Mouse (Mus musculus) embryonic facial prominence, embryonic 10.5 days (tissue): ENCODE data around the gene Stx18. TPM values are rescaled to one million over a fixed set of nuclear protein-coding genes. Genes with fewer than 3 reads are reported as not detected.

ENCODE experiments used
- DNase-seq: peaks from one replicate; pipeline ENCODE4 v3.0.0-alpha.2; 2017; ENCODE audit warnings: low spot score
- H3K27ac ChIP-seq: fragments of 300-500 bp; sonication (generic); replicated peaks from 2 replicates; pipeline ENCODE4 v1.5.1; 2016; ENCODE audit warnings: mild to moderate bottlenecking
- H3K27me3 ChIP-seq: fragments of 300-500 bp; sonication (generic); replicated peaks from 2 replicates; pipeline ENCODE4 v1.6.1; 2016; ENCODE audit warnings: low read depth, mild to moderate bottlenecking; ENCODE audit not compliant: poor library complexity, severe bottlenecking
- H3K36me3 ChIP-seq: fragments of 300-500 bp; sonication (generic); replicated peaks from 2 replicates; pipeline ENCODE4 v1.6.1; 2016; ENCODE audit warnings: mild to moderate bottlenecking, moderate library complexity
- H3K4me1 ChIP-seq: fragments of 300-500 bp; sonication (generic); 2 replicates; pipeline ENCODE4 v1.6.1; 2016
- H3K4me3 ChIP-seq: fragments of 300-500 bp; sonication (generic); 2 replicates; pipeline ENCODE4 v1.5.1; 2016; ENCODE audit warnings: mild to moderate bottlenecking, moderate library complexity
- H3K9me3 ChIP-seq: fragments of 300-500 bp; sonication (generic); 2 replicates; pipeline ENCODE4 v1.6.1; 2016; ENCODE audit warnings: mild to moderate bottlenecking
- WGBS: fragments of 180-500 bp; shearing (Covaris S2); methylation state at CpG from one replicate; pipeline ENCODE4 v1.1.7; 2016; 5-methylcytosine and 5-hydroxymethylcytosine counted together
- polyA plus RNA-seq: library from polyadenylated mRNA; unstranded; fragments of >200 nt; fragmentation: Nextera tagmentation; extraction: Ambion mirVana; gene quantifications from 2 replicates; pipeline ENCODE4 v1.2.1, GENCODE M21; 2016

The Stx18 gene
- polyA plus RNA-seq, 1 experiment from 2014 or later = 54.8 TPM

DNA sequence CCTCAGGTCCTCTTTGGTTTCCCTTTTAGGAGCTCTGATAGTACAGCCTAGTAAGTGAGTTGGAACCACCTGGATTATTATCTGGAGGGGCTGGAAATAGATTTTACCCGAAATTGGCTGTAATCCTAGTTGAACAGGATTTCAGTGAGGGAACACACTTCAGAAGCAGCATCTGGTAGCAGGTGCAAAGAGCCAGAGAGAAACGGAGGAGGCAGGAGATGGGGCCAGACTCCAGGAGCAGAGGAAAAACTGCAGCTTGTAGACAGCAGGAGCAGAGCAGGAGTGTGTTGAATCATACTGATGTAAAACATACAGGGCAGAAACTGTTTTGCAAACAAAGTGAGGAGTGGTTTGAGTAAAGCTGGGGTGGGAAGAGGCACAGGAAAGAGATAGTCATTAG is 6.4 kb downstream of the Stx18 start:
- no peak overlapping the region for H3K27ac ChIP-seq
- peaks cover 13% of the 10 kb centered on the region; the same call in 1 of the 2 replicates for H3K36me3 ChIP-seq
- H3K27me3 ChIP-seq = no peaks in the 10 kb centered on the region
- peaks cover 16% of the 10 kb centered on the region for H3K4me1 ChIP-seq
- no peaks in the 10 kb centered on the region for H3K9me3 ChIP-seq
- WGBS = 56% methylated on average over 2 of the region's 2 CpGs
- no peak for DNase-seq
- no peak overlapping the region for H3K4me3 ChIP-seq

DNA sequence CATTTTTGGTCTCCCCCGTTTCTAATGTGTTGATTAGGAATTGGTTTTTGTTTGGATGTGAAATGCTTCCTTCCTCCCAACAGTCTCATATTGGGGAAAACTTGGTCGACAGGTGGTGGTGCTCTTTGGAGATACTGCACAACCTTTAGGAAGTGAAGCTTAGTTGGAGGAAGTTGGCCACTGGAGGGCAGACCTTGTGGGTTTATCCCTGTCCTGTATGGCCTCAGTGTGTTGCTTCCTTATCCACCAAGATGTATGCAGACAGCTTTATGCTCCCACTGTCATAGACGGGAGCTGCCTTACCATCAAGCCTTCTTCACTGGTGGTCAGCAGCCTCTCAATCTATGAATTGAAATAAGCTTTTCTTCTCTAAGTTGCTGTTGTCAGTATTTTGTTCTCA is 9.6 kb downstream of the Stx18 start:
- peak; percentile 10 for DNase-seq
- WGBS = 52% methylated on average over 3 of the region's 3 CpGs
- H3K36me3 ChIP-seq = peaks cover 5% of the 10 kb centered on the region; the same call in 1 of the 2 replicates
- peaks cover 14% of the 10 kb centered on the region for H3K4me1 ChIP-seq
- no peak overlapping the region for H3K27ac ChIP-seq
- no peak overlapping the region for H3K4me3 ChIP-seq
- no peaks in the 10 kb centered on the region for H3K9me3 ChIP-seq
- H3K27me3 ChIP-seq = no peaks in the 10 kb centered on the region

DNA sequence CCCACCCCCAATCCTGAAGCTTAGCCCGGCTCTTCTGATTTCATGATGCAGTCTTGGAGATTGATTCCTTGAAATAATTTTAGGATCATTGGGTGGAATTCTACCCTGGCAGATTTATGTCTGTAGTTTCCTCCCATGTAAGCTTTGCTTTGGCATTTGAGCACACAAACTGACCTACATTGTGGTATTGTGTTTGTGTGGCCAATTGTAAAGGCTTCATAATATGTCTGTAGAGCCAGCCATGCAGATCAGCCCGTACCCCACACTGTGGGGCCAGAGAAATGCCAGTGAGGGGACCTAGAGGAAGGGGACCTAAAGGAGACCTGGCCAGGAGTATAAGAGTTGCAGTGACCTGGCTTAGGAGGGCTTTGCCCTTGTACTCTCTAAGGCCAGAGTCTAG is 22.5 kb downstream of the Stx18 start:
- peak overlapping the region; percentile 72; the same call in 1 of the 2 replicates for H3K27ac ChIP-seq
- WGBS = 40% methylated on average over 2 of the region's 2 CpGs
- H3K9me3 ChIP-seq = no peaks in the 10 kb centered on the region
- no peak for DNase-seq
- H3K4me1 ChIP-seq = peaks cover 70% of the 10 kb centered on the region
- no peak overlapping the region for H3K4me3 ChIP-seq
- no peaks in the 10 kb centered on the region for H3K27me3 ChIP-seq
- H3K36me3 ChIP-seq = no peaks in the 10 kb centered on the region

- Histone ChIP-seq H3K27me3 (no peaks in the 10 kb centered on the region), H3K4me3 (no peak overlapping the region), H3K9me3 (no peaks in the 10 kb centered on the region), H3K36me3 (no peaks in the 10 kb centered on the region), H3K4me1 (peaks cover 80% of the 10 kb centered on the region), H3K27ac (no peak overlapping the region)
- DNase-seq = no peak
- WGBS = 25% methylated on average over 5 of the region's 5 CpGs
These were observed 24.2 kb downstream of the Stx18 start for GRCm38 (mm10) chr5:38062709-38063108.

DNA sequence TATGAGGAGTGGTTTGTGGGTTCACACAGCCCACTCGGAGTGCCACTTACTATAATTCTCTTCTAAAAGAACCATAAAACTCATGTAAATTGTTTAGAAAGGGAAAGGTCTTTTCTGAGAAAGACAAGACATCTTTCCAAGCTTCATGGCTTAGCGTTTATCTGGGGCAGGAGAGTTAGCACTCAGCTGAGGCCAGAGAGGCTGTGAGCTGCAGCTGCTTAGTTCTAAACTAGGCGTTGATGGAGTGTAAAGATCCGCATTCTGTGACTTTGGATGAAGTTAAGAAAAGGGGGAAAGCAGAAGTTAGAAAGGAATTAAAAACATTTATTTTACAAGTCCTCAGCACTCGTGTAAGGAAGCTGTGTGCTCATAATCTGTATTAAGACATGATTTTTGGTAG is 24.8 kb downstream of the Stx18 start:
- Histone ChIP-seq H3K9me3 (no peaks in the 10 kb centered on the region), H3K27me3 (no peaks in the 10 kb centered on the region), H3K36me3 (no peaks in the 10 kb centered on the region), H3K4me3 (no peak overlapping the region), H3K4me1 (peaks cover 81% of the 10 kb centered on the region), H3K27ac (no peak overlapping the region; the same call in 1 of the 2 replicates)
- 74% methylated on average over 5 of the region's 5 CpGs for WGBS
- DNase-seq = no peak

GRCm38 (mm10) chr5:38064043-38064575 is 25.6 kb downstream of the Stx18 start:
- Histone ChIP-seq H3K4me3 (no peak overlapping the region), H3K27ac (peak overlapping the region; percentile 80; the same call in 1 of the 2 replicates), H3K4me1 (peaks cover 89% of the 10 kb centered on the region), H3K27me3 (no peaks in the 10 kb centered on the region), H3K9me3 (no peaks in the 10 kb centered on the region), H3K36me3 (no peaks in the 10 kb centered on the region)
- 88% methylated on average over 4 of the region's 4 CpGs for WGBS
- no peak for DNase-seq

DNA sequence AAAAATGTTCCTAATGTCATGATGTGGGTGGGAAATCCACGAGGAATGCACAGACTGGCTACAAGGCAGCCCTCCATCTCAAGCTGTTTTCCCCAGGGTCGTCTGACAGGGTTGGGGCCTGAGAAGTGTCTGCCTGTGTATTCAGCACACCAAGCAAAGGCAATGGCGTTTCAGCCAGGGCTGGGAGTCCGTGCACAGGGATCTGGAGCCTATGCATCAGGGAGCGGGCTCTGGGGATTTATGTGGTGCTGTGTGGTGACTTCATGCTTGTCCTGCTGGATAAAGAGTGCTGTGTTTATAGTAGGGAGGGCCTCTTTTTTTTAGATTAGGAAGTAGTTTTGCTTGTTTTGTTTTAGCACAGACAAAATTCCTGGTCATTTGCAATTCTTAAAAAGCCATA is 26.2 kb downstream of the Stx18 start:
- Histone ChIP-seq H3K4me1 (peaks cover 90% of the 10 kb centered on the region), H3K27ac (peak overlapping the region; percentile 80), H3K27me3 (no peaks in the 10 kb centered on the region), H3K36me3 (no peaks in the 10 kb centered on the region), H3K4me3 (no peak overlapping the region), H3K9me3 (no peaks in the 10 kb centered on the region)
- DNase-seq = peak; percentile 34
- 19% methylated on average over 5 of the region's 5 CpGs for WGBS

GRCm38 (mm10) chr5:38065454-38065853 is 26.9 kb downstream of the Stx18 start:
- Histone ChIP-seq H3K4me3 (no peak overlapping the region), H3K27ac (peak overlapping the region; percentile 80), H3K9me3 (no peaks in the 10 kb centered on the region), H3K4me1 (peaks cover 82% of the 10 kb centered on the region), H3K36me3 (no peaks in the 10 kb centered on the region), H3K27me3 (no peaks in the 10 kb centered on the region)
- no peak for DNase-seq
- WGBS = 27% methylated on average over 2 of the region's 2 CpGs

GRCm38 (mm10) chr5:38066606-38067005 is 28.1 kb downstream of the Stx18 start:
- 87% methylated on average over 1 of the region's 1 CpGs for WGBS
- Histone ChIP-seq H3K27ac (peak overlapping the region; percentile 80), H3K4me1 (peaks cover 72% of the 10 kb centered on the region), H3K4me3 (no peak overlapping the region), H3K27me3 (no peaks in the 10 kb centered on the region), H3K9me3 (no peaks in the 10 kb centered on the region), H3K36me3 (no peaks in the 10 kb centered on the region)
- no peak for DNase-seq

DNA sequence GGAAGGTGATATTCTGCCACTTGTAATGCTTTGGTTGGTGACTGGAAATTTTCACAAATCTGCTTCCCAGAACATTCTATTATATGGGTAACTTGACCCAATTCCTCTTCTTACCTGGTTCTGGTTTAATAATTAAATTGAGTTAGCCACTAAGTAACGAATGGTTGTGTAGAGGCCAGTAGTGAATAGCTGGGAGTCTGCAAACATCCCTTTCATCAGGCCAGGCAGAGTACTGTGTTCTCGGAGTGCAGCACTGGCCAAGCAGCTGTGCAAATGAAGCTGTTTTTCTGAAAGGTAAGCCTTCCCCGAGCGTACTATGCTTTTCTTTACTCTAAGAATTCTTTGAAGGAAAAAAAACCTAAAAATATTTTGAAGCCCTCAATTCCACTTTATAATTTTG is 37.8 kb downstream of the Stx18 start:
- peaks cover 11% of the 10 kb centered on the region; the same call in 1 of the 2 replicates for H3K27me3 ChIP-seq
- H3K4me3 ChIP-seq = no peak overlapping the region
- no peaks in the 10 kb centered on the region for H3K36me3 ChIP-seq
- no peak for DNase-seq
- H3K27ac ChIP-seq = no peak overlapping the region
- WGBS = 53% methylated on average over 4 of the region's 4 CpGs
- peaks cover 57% of the 10 kb centered on the region for H3K4me1 ChIP-seq
- H3K9me3 ChIP-seq = no peaks in the 10 kb centered on the region

DNA sequence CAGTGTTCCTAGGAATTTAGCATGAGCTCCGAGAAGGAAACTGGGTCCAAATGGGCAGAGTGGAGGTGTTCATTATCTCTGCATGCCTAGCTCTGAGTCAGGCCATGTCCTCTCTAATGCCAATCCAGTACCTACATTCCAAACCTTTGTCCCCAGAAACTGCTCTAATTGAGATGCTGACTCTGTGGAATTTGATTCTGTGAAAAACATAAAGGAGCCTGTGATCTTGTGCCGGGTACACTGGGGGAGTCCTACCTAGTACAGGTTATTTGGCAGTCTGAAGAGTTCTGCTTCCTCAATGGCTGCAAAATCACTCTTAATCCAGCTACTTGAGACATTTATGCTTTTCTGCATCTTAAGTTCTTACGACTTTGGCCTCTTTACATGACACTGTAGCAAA is 40.0 kb downstream of the Stx18 start:
- no peaks in the 10 kb centered on the region for H3K9me3 ChIP-seq
- WGBS = 66% methylated on average over 3 of the region's 3 CpGs
- H3K4me3 ChIP-seq = no peak overlapping the region

DNA sequence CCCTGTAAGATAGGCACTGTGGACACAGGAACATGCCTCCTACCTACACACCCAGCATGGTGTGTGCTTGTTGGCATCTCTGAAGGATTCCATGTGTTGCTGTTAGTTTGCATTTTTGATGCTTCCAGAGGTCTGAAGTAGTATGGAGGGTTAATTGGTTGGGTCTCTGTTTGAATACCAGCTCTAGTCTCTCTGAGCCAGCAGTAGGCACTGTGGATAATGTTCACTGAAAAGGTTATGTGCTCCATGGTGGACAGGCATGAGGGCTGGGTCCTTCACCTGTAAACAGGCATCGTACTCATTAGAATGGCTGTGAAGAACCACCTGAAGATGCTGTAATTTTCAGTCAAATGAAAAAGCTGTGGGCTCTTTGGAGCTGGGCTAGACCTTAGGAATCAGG is 41.9 kb downstream of the Stx18 start:
- WGBS = 94% methylated on average over 1 of the region's 1 CpGs
- DNase-seq = no peak
- H3K4me3 ChIP-seq = no peak overlapping the region
- H3K4me1 ChIP-seq = peaks cover 84% of the 10 kb centered on the region
- no peak overlapping the region for H3K27ac ChIP-seq
- H3K36me3 ChIP-seq = no peaks in the 10 kb centered on the region
- no peaks in the 10 kb centered on the region for H3K9me3 ChIP-seq
- H3K27me3 ChIP-seq = peaks cover 11% of the 10 kb centered on the region; the same call in 1 of the 2 replicates

More for the DNA sequence above, 40.0 kb downstream of the Stx18 start:
- peaks cover 74% of the 10 kb centered on the region for H3K4me1 ChIP-seq
- no peak overlapping the region for H3K27ac ChIP-seq
- peaks cover 11% of the 10 kb centered on the region; the same call in 1 of the 2 replicates for H3K27me3 ChIP-seq
- H3K36me3 ChIP-seq = no peaks in the 10 kb centered on the region
- DNase-seq = no peak

DNA sequence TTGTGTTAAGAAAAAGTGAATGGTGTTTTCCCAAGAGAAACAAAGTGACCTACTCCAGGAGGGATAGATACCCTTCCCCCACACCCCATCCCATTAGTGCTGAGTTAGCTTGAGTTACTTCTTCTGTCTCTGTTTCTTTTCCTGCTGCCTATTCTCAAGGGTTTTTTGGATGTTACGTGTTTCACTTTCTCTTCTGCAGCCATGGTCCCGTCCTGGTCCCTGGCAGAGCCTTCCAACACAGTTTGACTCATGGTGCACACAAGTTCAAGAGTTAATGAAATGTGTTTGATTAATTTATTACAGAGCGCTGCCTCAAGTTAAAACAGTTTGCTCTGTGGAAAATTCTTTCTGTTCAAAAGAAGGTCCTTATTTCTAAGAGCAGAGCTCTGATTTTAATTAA is 44.0 kb downstream of the Stx18 start:
- Histone ChIP-seq H3K27me3 (peaks cover 20% of the 10 kb centered on the region), H3K27ac (peak overlapping the region; percentile 63), H3K4me1 (peaks cover 86% of the 10 kb centered on the region), H3K36me3 (no peaks in the 10 kb centered on the region), H3K9me3 (no peaks in the 10 kb centered on the region), H3K4me3 (no peak overlapping the region)
- DNase-seq = no peak
- WGBS = 41% methylated on average over 3 of the region's 3 CpGs
